Mouse (Mus musculus): Measurements from ENCODE around the gene Aqp1. TPM values are rescaled to one million over a fixed set of nuclear protein-coding genes. Genes with fewer than 3 reads are reported as not detected.

Aqp1 gene
- polyA plus RNA-seq, 1 experiment from 2014 or later = 123 TPM

GRCm38 (mm10) chr6:55347711-55348571, 11.7 kb downstream of the Aqp1 start:
- Histone ChIP-seq H3K4me1 (0 out of 2 replicates have a peak, but pooled peaks cover under 1% of the 10 kb centered on the region), H3K27me3 (no peaks in the 10 kb centered on the region), H3K4me3 (replicated peaks) (no peak overlapping the region), H3K4me2 (replicated peaks) (no peak overlapping the region), H3K27ac (replicated peaks) (no peak overlapping the region), H3K36me3 (0 out of 2 replicates have a peak, but pooled peaks cover 3% of the 10 kb centered on the region), H3K9ac (no peak overlapping the region), H3K9me3 (replicated peaks) (no peaks in the 10 kb centered on the region)
- no peak for ATAC-seq (ENCODE audit: insufficient number of reproducible peaks, low FRiP score, low TSS enrichment, low read depth)
- WGBS = 81% methylated on average over 5 of the region's 5 CpGs

- WGBS = 85% methylated on average over 4 of the region's 4 CpGs
- Histone ChIP-seq H3K27me3 (no peaks in the 10 kb centered on the region), H3K9ac (no peak overlapping the region), H3K27ac (replicated peaks) (no peak overlapping the region), H3K9me3 (replicated peaks) (no peaks in the 10 kb centered on the region), H3K4me1 (no peaks in the 10 kb centered on the region), H3K36me3 (0 out of 2 replicates have a peak, but pooled peaks cover 3% of the 10 kb centered on the region), H3K4me2 (replicated peaks) (no peak overlapping the region), H3K4me3 (replicated peaks) (no peak overlapping the region)
- ATAC-seq (ENCODE audit: insufficient number of reproducible peaks, low FRiP score, low TSS enrichment, low read depth) = no peak
Measured at GRCm38 (mm10) chr6:55349231-55349630, 13.0 kb downstream of the Aqp1 start.

GRCm38 (mm10) chr6:55350383-55350952, 14.2 kb downstream of the Aqp1 start:
- Histone ChIP-seq H3K4me1 (no peaks in the 10 kb centered on the region), H3K4me3 (replicated peaks) (no peak overlapping the region), H3K4me2 (replicated peaks) (no peak overlapping the region), H3K9me3 (replicated peaks) (no peaks in the 10 kb centered on the region), H3K9ac (no peak overlapping the region), H3K27ac (replicated peaks) (no peak overlapping the region), H3K27me3 (no peaks in the 10 kb centered on the region), H3K36me3 (0 out of 2 replicates have a peak, but pooled peaks cover 3% of the 10 kb centered on the region)
- 94% methylated on average over 6 of the region's 6 CpGs for WGBS
- ATAC-seq (ENCODE audit: insufficient number of reproducible peaks, low FRiP score, low TSS enrichment, low read depth) = no peak

GRCm38 (mm10) chr6:55351712-55352111, 15.5 kb downstream of the Aqp1 start:
- H3K4me1 ChIP-seq = no peaks in the 10 kb centered on the region
- H3K27me3 ChIP-seq = no peaks in the 10 kb centered on the region
- H3K4me2 ChIP-seq (replicated peaks) = no peak overlapping the region
- no peak overlapping the region for H3K4me3 ChIP-seq (replicated peaks)
- 82% methylated on average over 7 of the region's 7 CpGs for WGBS
- H3K9ac ChIP-seq = no peak overlapping the region
- no peak overlapping the region for H3K27ac ChIP-seq (replicated peaks)
- ATAC-seq (ENCODE audit: insufficient number of reproducible peaks, low FRiP score, low TSS enrichment, low read depth) = no peak
- H3K9me3 ChIP-seq (replicated peaks) = no peaks in the 10 kb centered on the region
- H3K36me3 ChIP-seq = 0 out of 2 replicates have a peak, but pooled peaks cover 3% of the 10 kb centered on the region

- no peak overlapping the region for H3K9ac ChIP-seq
- H3K36me3 ChIP-seq = no peaks in the 10 kb centered on the region
- no peak overlapping the region for H3K27ac ChIP-seq (replicated peaks)
- WGBS = 81% methylated on average over 12 of the region's 12 CpGs
- H3K4me2 ChIP-seq (replicated peaks) = no peak overlapping the region
- no peak for ATAC-seq (ENCODE audit: insufficient number of reproducible peaks, low FRiP score, low TSS enrichment, low read depth)
- H3K27me3 ChIP-seq = no peaks in the 10 kb centered on the region
- H3K4me1 ChIP-seq = peaks cover 7% of the 10 kb centered on the region; the same call in 1 of the 2 replicates
- H3K9me3 ChIP-seq (replicated peaks) = no peaks in the 10 kb centered on the region
- H3K4me3 ChIP-seq (replicated peaks) = no peak overlapping the region
Measured at GRCm38 (mm10) chr6:55353711-55354445, 17.6 kb downstream of the Aqp1 start.

- no peak overlapping the region for H3K9ac ChIP-seq
- H3K36me3 ChIP-seq = no peaks in the 10 kb centered on the region
- no peak overlapping the region for H3K27ac ChIP-seq (replicated peaks)
- no peak for ATAC-seq (ENCODE audit: insufficient number of reproducible peaks, low FRiP score, low TSS enrichment, low read depth)
- H3K4me3 ChIP-seq (replicated peaks) = no peak overlapping the region
- no peaks in the 10 kb centered on the region for H3K27me3 ChIP-seq
- peaks cover 8% of the 10 kb centered on the region; the same call in 1 of the 2 replicates for H3K4me1 ChIP-seq
- 68% methylated on average over 4 of the region's 4 CpGs for WGBS
- no peak overlapping the region for H3K4me2 ChIP-seq (replicated peaks)
- no peaks in the 10 kb centered on the region for H3K9me3 ChIP-seq (replicated peaks)
Measured at GRCm38 (mm10) chr6:55354456-55355117, 18.4 kb downstream of the Aqp1 start.

GRCm38 (mm10) chr6:55355575-55355974, 19.3 kb downstream of the Aqp1 start:
- no peak overlapping the region for H3K4me3 ChIP-seq (replicated peaks)
- peaks cover 8% of the 10 kb centered on the region; the same call in 1 of the 2 replicates for H3K4me1 ChIP-seq
- H3K27me3 ChIP-seq = no peaks in the 10 kb centered on the region
- no peaks in the 10 kb centered on the region for H3K36me3 ChIP-seq
- H3K4me2 ChIP-seq (replicated peaks) = no peak overlapping the region
- no peaks in the 10 kb centered on the region for H3K9me3 ChIP-seq (replicated peaks)
- H3K27ac ChIP-seq (replicated peaks) = no peak overlapping the region
- WGBS = 67% methylated on average over 7 of the region's 7 CpGs
- ATAC-seq (ENCODE audit: insufficient number of reproducible peaks, low FRiP score, low TSS enrichment, low read depth) = no peak
- H3K9ac ChIP-seq = no peak overlapping the region

GRCm38 (mm10) chr6:55356017-55356703, 19.9 kb downstream of the Aqp1 start:
- no peak overlapping the region for H3K4me3 ChIP-seq (replicated peaks)
- no peaks in the 10 kb centered on the region for H3K27me3 ChIP-seq
- no peak overlapping the region for H3K9ac ChIP-seq
- no peaks in the 10 kb centered on the region for H3K36me3 ChIP-seq
- H3K9me3 ChIP-seq (replicated peaks) = no peaks in the 10 kb centered on the region
- H3K27ac ChIP-seq (replicated peaks) = no peak overlapping the region
- ATAC-seq (ENCODE audit: insufficient number of reproducible peaks, low FRiP score, low TSS enrichment, low read depth) = no peak
- no peak overlapping the region for H3K4me2 ChIP-seq (replicated peaks)
- WGBS = 43% methylated on average over 5 of the region's 5 CpGs
- H3K4me1 ChIP-seq = peaks cover 8% of the 10 kb centered on the region; the same call in 1 of the 2 replicates

- Histone ChIP-seq H3K4me2 (replicated peaks) (no peak overlapping the region), H3K4me3 (replicated peaks) (no peak overlapping the region), H3K36me3 (no peaks in the 10 kb centered on the region), H3K27me3 (no peaks in the 10 kb centered on the region), H3K9me3 (replicated peaks) (no peaks in the 10 kb centered on the region), H3K27ac (replicated peaks) (no peak overlapping the region), H3K9ac (no peak overlapping the region), H3K4me1 (peaks cover 8% of the 10 kb centered on the region; the same call in 1 of the 2 replicates)
- ATAC-seq (ENCODE audit: insufficient number of reproducible peaks, low FRiP score, low TSS enrichment, low read depth) = no peak
- WGBS = 61% methylated on average over 5 of the region's 5 CpGs
Measured at GRCm38 (mm10) chr6:55356976-55357635, 20.9 kb downstream of the Aqp1 start.

GRCm38 (mm10) chr6:55357636-55358031, 21.4 kb downstream of the Aqp1 start:
- H3K4me2 ChIP-seq (replicated peaks) = no peak overlapping the region
- H3K4me1 ChIP-seq = peaks cover 8% of the 10 kb centered on the region; the same call in 1 of the 2 replicates
- H3K36me3 ChIP-seq = no peaks in the 10 kb centered on the region
- H3K27me3 ChIP-seq = no peaks in the 10 kb centered on the region
- 36% methylated on average over 6 of the region's 6 CpGs for WGBS
- no peak overlapping the region for H3K27ac ChIP-seq (replicated peaks)
- no peaks in the 10 kb centered on the region for H3K9me3 ChIP-seq (replicated peaks)
- no peak overlapping the region for H3K4me3 ChIP-seq (replicated peaks)
- peak; percentile 20; the same call in 1 of the 2 replicates for ATAC-seq (ENCODE audit: insufficient number of reproducible peaks, low FRiP score, low TSS enrichment, low read depth)
- H3K9ac ChIP-seq = no peak overlapping the region
